8 mouse cellular contexts compared by ENCODE assay signal in genomic region chr5:43841144-43842010, GRCm38 (mm10). TPM values are rescaled to one million over a fixed set of nuclear protein-coding genes. Genes with fewer than 3 reads are reported as not detected.
DNase-seq lines count a peak whose midpoint lies in the region; ATAC-seq lines count a peak whose summit lies in the region.

No protein-coding gene starts in this region.

- peak; percentile 71 for DNase-seq in gastrocnemius, adult 18-20 months (ENCODE audit: low spot score)
- no peak for DNase-seq in gastrocnemius, postnatal 36 days
- DNase-seq in B cell, adult 2 months: peak; percentile 75 to 79
- DNase-seq in brain, embryonic 18.5 days (ENCODE audit: low read depth, low spot score): peak; percentile 16
- DNase-seq in lung, postnatal 10 days: peak; percentile 76
- DNase-seq in retina, postnatal 7 days (ENCODE audit: low read depth, low spot score): peak; percentile 58

- no peaks in the 10 kb centered on the region for H3K27me3 ChIP-seq in forebrain, embryonic 12.5 days
- H3K27me3 ChIP-seq in intestine, embryonic 15.5 days (replicated peaks): no peaks in the 10 kb centered on the region

- intact Hi-C loops in gastrocnemius, postnatal 36 days (cut with DNase I): loop anchor here (5.0 kb wide), 2 partner anchors 51 to 206 kb away; no protein-coding TSS in a partner anchor

- 54% methylated on average over 11 of the region's 11 CpGs for WGBS in forebrain, embryonic 12.5 days
- 31% methylated on average over 11 of the region's 11 CpGs for WGBS in intestine, embryonic 15.5 days

- no peaks in the 10 kb centered on the region; the same call in 1 of the 2 replicates for H3K4me1 ChIP-seq in forebrain, embryonic 12.5 days
- no peaks in the 10 kb centered on the region for H3K4me1 ChIP-seq in intestine, embryonic 15.5 days (replicated peaks)

- no peaks in the 10 kb centered on the region for H3K36me3 ChIP-seq in forebrain, embryonic 12.5 days (replicated peaks)
- no peaks in the 10 kb centered on the region for H3K36me3 ChIP-seq in intestine, embryonic 15.5 days

- ATAC-seq in forebrain, embryonic 12.5 days (ENCODE audit: low FRiP score): peak; percentile 33; the same call in 1 of the 2 replicates
- ATAC-seq in intestine, embryonic 15.5 days: peak; percentile 64

- no peak overlapping the region for H3K4me3 ChIP-seq in forebrain, embryonic 12.5 days (replicated peaks)
- H3K4me3 ChIP-seq in intestine, embryonic 15.5 days (replicated peaks): no peak overlapping the region

- no peak overlapping the region for H3K27ac ChIP-seq in forebrain, embryonic 12.5 days
- H3K27ac ChIP-seq in intestine, embryonic 15.5 days: no peak overlapping the region

- no peaks in the 10 kb centered on the region for H3K9me3 ChIP-seq in forebrain, embryonic 12.5 days
- no peaks in the 10 kb centered on the region for H3K9me3 ChIP-seq in intestine, embryonic 15.5 days

- no peak overlapping the region for H3K9ac ChIP-seq in forebrain, embryonic 12.5 days
- H3K9ac ChIP-seq in intestine, embryonic 15.5 days: no peak overlapping the region

- H3K4me2 ChIP-seq in forebrain, embryonic 12.5 days: no peak overlapping the region
- H3K4me2 ChIP-seq in intestine, embryonic 15.5 days (replicated peaks): peak overlapping the region; percentile 33; the same call in 1 of the 2 replicates

RNA-seq across cellular contexts. Expression of gene Fbxl5, which starts 19.9 kb away (rescaled TPM):
- total RNA-seq in gastrocnemius, adult 18-20 months (2021): 10 to 100 TPM; 31.5 to 38.6 TPM
- total RNA-seq in gastrocnemius, postnatal 36 days (2021): 10 to 100 TPM; 30.0 to 30.2 TPM
- polyA plus RNA-seq in forebrain, embryonic 12.5 days (2016; fragmentation: Nextera tagmentation; extraction: Ambion mirVana): 70.1 and 70.5 TPM in 2 replicates
- polyA plus RNA-seq in intestine, embryonic 15.5 days (2015; fragmentation: Nextera tagmentation; extraction: Ambion mirVana): 56.5 and 60.8 TPM in 2 replicates

RNA-seq across cellular contexts. Expression of gene Bst1, which starts 22.7 kb away (rescaled TPM):
- not detected for total RNA-seq in gastrocnemius, adult 18-20 months (2021)
- under 1 TPM in 1 of 2 experiments, not detected in 1; 0.30 TPM for total RNA-seq in gastrocnemius, postnatal 36 days (2021)
- not detected in 2 replicates for polyA plus RNA-seq in forebrain, embryonic 12.5 days (2016; fragmentation: Nextera tagmentation; extraction: Ambion mirVana)
- polyA plus RNA-seq in intestine, embryonic 15.5 days (2015; fragmentation: Nextera tagmentation; extraction: Ambion mirVana): 0.88 and 0.97 TPM in 2 replicates

RNA-seq across cellular contexts. Expression of gene Cd38, which starts 27.0 kb away (rescaled TPM):
- 1 to 10 TPM; 1.7 to 2.1 TPM for total RNA-seq in gastrocnemius, adult 18-20 months (2021)
- 1 to 10 TPM; 2.8 to 3.1 TPM for total RNA-seq in gastrocnemius, postnatal 36 days (2021)
- polyA plus RNA-seq in forebrain, embryonic 12.5 days (2016; fragmentation: Nextera tagmentation; extraction: Ambion mirVana): 3.5 and 3.7 TPM in 2 replicates
- 13.1 and 14.5 TPM in 2 replicates for polyA plus RNA-seq in intestine, embryonic 15.5 days (2015; fragmentation: Nextera tagmentation; extraction: Ambion mirVana)

Comparison
In these comparisons a context has a peak if more than half of its experiments do, and no peak if none do; other contexts are left out.
1. DNase-seq: peak in gastrocnemius, adult 18-20 months (single experiment), B cell, adult 2 months (2 of 2), brain, embryonic 18.5 days (single experiment), lung, postnatal 10 days (single experiment) and retina, postnatal 7 days (single experiment); none in gastrocnemius, postnatal 36 days (0 of 2).